Mouse (Mus musculus): ENCODE data around the gene Rab37.

Rab37 gene

DNA sequence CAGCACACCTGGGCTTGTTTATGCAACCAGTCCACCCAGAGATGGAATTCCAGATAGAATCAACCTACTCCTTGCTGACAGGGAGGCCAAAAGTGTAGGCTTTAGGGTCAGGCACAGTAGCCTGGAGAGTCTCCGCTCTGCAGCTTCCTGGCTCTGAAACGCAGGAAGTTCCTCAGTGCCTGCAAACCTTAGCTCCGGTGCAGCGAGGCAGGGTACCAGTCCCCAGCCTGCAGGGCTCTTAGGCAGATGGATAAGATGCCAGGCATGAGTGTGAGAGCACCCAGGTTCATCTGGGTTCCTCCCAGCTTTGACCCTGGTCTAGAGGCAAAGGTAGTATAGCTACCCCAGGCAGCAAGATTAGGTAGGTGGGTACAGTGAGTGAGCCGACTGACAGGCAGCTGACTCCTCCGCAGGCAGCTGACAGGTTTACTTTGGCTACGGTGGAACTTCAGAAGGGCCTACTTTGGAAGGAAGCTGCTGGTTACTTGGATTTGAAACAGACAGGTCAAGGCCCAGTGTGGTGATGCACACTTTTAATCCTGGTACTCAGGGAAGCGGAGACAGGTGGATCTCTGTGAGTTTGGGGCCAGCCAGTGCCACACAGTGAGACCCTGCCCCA is 76.5 kb downstream of the Rab37 start:
- no peak for DNase-seq (ENCODE audit: low spot score)

- DNase-seq (ENCODE audit: low spot score): no peak
These were observed 78.2 kb downstream of the Rab37 start for GRCm38 (mm10) chr11:115169430-115169829.

DNA sequence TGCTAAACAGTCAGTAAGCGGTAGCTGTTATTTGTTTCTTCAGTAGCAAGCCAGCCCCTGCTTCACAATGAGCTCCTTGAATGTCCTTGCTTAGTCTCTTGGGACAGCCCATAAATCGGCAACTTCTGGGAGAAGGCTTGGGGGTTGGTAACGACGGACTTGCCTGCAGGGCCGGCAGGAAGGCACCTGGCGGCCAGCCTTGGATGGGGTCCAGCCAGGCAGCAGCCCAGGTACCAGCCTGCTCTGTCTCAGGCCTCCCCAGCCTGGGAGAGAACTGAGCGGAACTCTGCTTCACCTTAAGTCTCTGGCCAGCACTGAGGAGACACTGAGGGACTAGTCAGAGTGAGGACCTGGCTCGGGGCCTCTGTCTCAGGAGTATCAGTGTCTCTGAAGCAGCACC is 79.9 kb downstream of the Rab37 start:
- DNase-seq (ENCODE audit: low spot score): no peak

DNA sequence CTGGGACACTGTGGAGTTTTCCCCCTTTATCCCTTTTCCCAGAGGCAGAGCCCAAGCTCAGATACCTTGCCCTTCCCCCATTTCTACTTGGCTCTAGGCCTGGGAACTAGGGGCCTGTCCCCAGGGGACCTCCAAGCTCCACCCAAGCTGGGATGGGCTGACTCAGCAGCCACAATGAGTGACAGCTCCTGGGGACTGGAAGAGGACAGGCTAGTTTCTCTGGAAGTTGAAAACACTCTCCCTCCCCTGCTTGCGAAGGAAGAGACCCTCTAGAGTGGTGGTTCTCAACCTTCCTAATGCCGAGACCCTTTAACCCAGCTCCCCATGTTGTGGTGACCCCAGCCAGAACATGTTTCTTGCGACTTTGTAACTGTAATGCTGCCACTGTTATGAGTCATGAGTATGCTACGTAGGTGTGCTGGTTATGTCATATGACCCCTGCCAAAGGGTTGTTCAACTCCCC is 81.6 kb downstream of the Rab37 start:
- no peak for DNase-seq (ENCODE audit: low spot score)

DNA sequence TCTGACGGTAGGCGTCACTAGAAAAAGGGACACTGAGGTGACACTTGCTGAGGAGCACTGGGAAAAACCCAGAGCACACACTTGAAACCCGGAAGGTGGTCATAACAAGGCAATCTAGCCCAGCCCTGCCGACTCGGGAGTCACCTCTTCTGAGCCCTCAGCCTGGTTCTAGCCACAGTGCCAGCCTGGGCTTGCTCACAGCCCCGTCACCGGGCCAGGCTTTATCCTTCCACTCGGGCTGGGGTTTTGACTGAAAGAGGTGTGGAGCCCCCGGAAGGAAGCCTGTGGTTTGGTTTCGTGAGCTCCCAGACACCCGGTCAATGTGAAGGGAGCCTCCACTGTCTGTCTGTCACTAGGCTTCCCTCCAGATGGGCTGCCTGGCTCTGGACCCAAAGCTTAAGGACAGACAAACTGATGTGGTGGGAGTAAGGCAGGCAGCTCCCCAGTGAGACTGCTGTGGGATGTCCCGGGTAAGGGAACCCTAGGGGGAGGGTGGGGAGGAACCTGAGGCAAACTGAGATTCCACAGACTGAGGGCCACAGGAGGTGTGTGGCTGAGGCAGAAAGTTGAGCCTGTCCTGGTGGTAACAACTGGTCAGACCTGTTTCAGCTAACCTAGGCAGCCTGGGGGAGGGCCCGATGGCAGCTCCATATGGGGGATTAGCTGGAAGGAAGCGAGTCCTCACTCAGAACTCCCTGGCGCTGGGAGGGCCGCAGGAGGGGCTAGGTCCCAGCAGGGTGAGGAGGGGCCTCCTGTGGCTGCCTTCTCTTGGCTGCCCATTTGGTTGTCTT is 82.5 kb downstream of the Rab37 start:
- no peak for DNase-seq (ENCODE audit: low spot score)

GRCm38 (mm10) chr11:115176399-115177190 is 85.4 kb downstream of the Rab37 start:
- DNase-seq (ENCODE audit: low spot score): no peak

- DNase-seq (ENCODE audit: low spot score): no peak
These were observed 86.4 kb downstream of the Rab37 start for GRCm38 (mm10) chr11:115177559-115178195.

DNA sequence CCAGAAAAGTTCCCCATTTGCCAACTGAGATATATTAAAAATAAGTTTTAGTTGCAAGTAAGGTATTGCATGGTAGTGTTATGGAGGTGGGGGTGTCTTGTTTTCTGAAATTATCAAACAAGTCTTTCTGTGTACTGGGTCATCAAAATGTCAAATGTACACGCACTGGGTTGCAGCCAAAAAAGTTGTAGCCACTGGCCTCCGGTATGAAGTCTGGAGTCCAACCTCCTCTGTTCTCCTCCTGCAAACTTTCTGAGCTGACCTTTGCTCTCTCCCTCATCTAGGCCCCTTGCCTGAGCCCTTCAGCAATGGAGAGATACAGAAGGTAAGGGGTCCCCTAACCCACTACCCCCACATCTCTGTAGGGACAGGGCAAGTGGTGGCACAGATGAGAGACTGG is 87.5 kb downstream of the Rab37 start:
- DNase-seq (ENCODE audit: low spot score): no peak

GRCm38 (mm10) chr11:115179191-115179590 is 88.0 kb downstream of the Rab37 start:
- no peak for DNase-seq (ENCODE audit: low spot score)

DNA sequence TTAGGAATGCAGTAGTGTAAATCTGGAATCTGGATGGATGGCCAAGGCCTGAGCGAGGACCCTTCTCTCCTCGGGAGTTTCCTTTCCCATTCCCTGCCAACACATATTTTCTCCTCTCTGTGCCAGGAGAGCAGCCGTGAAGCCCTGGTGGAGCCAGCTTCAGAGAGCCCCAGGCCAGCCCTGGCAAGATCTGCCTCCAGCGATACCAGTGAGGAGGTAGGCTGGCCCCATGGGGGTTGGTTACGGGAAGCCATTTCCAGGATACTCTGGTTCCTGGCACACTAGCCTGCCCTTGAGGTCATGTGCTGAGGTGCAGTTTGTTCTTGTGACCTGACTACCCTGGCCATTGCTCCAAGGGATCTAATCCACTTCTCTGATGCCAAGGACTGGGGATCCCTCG is 88.7 kb downstream of the Rab37 start:
- DNase-seq (ENCODE audit: low spot score): no peak

DNA sequence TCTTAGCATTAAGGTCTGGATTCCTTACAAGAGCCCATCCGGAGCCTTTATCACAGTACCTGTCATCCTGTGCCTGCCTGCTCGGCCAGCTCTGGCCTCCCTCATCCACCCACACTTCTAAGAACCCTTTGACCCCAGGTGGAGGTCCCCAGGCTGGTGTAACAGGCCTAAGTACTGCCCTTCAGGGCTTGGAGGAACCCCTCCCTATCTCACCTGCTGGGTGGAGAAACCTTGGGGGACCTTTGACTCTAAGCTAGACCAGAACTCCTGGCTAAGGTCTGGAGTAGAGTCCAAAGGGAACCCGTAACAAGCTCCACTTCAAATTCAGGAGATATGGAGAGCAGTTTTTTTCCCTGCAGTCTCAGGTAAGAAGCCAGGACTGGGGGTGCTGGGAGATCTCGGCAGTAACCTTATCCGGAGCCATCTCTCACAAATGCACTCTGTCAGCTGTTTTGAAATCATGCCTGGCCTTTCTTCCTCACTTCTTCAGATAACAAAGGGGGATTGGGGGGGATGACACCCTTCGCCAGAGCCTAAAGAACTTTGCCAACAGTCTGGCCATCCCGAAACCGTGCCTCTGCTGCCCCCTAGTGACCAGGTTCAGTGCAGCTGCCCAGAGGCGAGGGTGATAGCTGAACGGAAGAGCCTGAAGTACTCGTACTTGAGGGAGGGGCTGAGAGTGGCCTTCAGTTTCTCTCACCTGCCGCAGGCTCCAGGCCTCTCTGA is 90.8 kb downstream of the Rab37 start:
- DNase-seq (ENCODE audit: low spot score): peak; percentile 74

DNA sequence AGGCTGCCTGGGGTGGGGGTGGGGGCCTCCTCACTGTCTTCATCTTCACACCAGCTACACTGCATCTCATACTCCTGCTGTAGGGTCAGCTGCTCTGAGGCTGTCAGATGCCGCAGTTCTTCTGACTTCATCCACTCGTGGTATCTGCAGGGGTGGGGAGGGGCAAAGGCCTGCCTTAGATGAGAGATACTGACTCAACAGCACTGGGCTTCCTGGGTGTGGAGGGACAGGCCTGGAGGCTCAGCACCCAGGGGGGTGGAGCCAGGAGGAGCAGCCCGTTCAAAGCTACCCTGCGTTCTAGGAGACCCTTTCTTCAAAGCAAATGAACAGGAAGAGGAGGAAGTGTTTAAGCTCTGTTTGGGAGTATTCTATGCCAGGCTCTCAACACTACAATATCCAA is 93.7 kb downstream of the Rab37 start:
- DNase-seq (ENCODE audit: low spot score): no peak

DNA sequence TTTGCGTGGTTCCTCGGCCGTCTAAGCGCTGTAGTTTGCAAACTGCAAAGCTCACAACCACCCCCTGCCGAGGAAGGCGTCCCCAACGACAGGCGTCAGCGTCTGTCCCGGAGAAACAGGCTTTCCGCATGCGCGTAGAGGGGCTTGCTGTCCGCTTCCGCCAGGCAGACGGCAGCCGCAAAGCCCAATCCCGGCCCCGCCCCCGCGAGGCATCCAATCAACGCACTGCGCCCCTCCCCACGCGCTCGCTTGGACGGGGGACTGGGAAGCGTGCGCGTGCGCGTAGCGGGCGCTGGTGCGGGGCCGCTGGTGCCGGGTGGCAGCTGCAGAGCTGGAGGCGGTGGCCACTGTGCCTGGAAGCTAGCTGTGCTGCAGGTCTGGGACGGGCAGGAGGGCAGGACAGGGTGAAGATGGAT is 96.0 kb downstream of the Rab37 start, which contains the start of gene Tmem104:
Tmem104 (plus strand) TSS at position 264 of the 416 bp plus-strand sequence.
- DNase-seq (ENCODE audit: low spot score): peak; percentile 98

DNA sequence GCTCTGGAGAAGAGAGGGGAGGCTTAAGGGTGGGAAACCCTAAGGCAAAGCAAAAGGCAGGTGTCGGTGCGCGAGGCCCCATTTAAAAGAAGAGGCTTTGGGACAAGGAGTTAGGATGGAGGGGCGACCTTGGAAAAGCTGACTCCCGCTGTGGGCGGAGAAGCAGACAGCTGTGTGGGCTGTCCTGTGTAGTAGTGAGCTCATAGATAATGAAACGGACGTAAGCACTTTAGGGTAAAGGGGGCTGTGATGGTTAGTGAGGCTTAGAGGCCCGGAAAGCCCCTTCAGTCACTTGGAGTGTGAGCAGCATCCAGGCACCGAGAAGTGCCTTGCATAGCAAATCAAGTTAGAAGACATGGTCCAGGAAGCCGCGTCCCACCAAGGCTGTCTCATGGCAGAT is 96.5 kb downstream of the Rab37 start, which contains the start of gene Nat9:
Nat9 (minus strand) TSS at position 167 of the 400 bp plus-strand sequence.
- no peak for DNase-seq (ENCODE audit: low spot score)

GRCm38 (mm10) chr11:115188539-115189231 is 97.5 kb downstream of the Rab37 start:
- DNase-seq (ENCODE audit: low spot score): no peak

GRCm38 (mm10) chr11:115189304-115189703 is 98.1 kb downstream of the Rab37 start:
- no peak for DNase-seq (ENCODE audit: low spot score)

DNA sequence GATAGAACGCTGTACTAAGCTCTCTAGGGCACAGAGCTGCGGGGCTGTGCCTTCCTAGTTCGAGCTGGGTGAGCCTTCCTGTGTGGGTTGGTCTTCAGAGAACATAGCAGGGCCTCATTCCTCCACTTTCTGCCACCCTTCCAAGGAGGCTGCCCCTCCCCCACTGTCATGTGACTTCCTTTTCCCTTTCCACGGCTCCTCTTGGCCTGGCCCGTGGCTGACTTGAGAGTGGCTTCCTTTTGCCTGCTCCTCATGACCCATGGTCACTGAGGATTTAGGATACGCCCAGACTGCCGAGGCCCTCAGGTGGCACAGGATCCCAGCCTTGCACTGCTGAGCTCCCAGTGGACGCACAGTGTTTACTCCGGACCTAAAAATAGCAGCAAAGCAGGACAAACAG is 100.9 kb downstream of the Rab37 start:
- DNase-seq (ENCODE audit: low spot score): no peak

GRCm38 (mm10) chr11:115194693-115195092 is 103.5 kb downstream of the Rab37 start:
- no peak for DNase-seq (ENCODE audit: low spot score)

GRCm38 (mm10) chr11:115195933-115196332 is 104.7 kb downstream of the Rab37 start:
- no peak for DNase-seq (ENCODE audit: low spot score)

GRCm38 (mm10) chr11:115197558-115197957 is 106.3 kb downstream of the Rab37 start:
- DNase-seq (ENCODE audit: low spot score): no peak

DNA sequence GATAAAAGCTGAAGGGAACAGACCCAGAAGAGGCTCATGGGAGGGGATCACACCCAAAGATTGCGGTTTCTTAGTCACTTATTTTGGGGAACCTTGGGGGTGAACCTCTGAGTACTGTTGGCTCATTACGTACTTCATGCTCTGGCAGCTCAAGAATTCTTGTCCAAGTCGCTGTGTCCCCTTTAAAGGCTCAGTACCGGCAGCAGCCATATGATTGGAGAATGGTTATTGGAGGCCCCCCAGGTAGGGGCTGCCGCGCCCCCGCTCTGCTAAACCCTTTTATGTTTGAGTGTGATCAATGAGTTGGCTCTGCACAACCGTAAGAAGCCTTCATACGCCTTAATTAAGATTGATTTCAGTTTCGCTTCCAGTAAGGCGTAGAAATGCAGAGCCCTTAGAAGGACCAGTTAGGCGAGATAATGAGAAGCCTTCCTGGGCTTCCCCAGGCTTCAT is 107.7 kb downstream of the Rab37 start:
- DNase-seq (ENCODE audit: low spot score): no peak

Data from ovary, postnatal 10 days (tissue).